Comparison of ENCODE assay signal across 9 mouse cellular contexts in genomic region chr5:118355691-118356337, GRCm38 (mm10).
A peak's percentile ranks its signal among the peaks of the same experiment; 100 is the strongest.
DNase-seq lines count a peak whose midpoint lies in the region; ATAC-seq and TF ChIP-seq lines count a peak whose summit lies in the region.
"Had no signal": no experiment of that assay in that cellular context is flagged by ENCODE, and none has a peak within 500 bp of the region (broad histone marks: within the 10 kb centered on the region; RNA-seq: fewer than 3 reads in every experiment).

No protein-coding gene starts in this region.

- no peak for TF ChIP-seq CTCF in gastrocnemius, adult 2 months (IDR thresholded peaks at IDR 0.05)

- 0 out of 2 replicates have a peak, but pooled peaks cover 3% of the 10 kb centered on the region for H3K4me1 ChIP-seq in intestine, embryonic 16.5 days (ENCODE audit: control insufficient read depth, insufficient read depth, low read length)

- intact Hi-C loops in gastrocnemius, adult 2 months (cut with DNase I): no loop called here

- H3K27me3 ChIP-seq in intestine, embryonic 16.5 days (replicated peaks; ENCODE audit: control insufficient read depth, insufficient read depth, low read length): no peaks in the 10 kb centered on the region
- H3K27me3 ChIP-seq: neural tube, embryonic 12.5 days had no signal

- no peaks in the 10 kb centered on the region for H3K9me3 ChIP-seq in intestine, embryonic 16.5 days (ENCODE audit: control insufficient read depth, low read length)
- H3K9me3 ChIP-seq: neural tube, embryonic 12.5 days had no signal

- DNase-seq in gastrocnemius, adult 2 months: peak; percentile 41
- no peak for DNase-seq in gastrocnemius, postnatal 10 days
- DNase-seq in ZHBTc4 (ENCODE audit: low read depth, low spot score): peak; percentile 52
- DNase-seq in gonadal fat pad, adult 2 months (ENCODE audit: low read depth): peak; percentile 96
- peak; percentile 72 to 77 for DNase-seq in lung, adult 18-20 months
- no peak for DNase-seq in thymus, postnatal 36 days
- DNase-seq in frontal cortex, postnatal 36 days (ENCODE audit: low spot score in 2 of 2): no peak

- no peak for ATAC-seq in intestine, embryonic 16.5 days

- no peak overlapping the region for H3K9ac ChIP-seq in intestine, embryonic 16.5 days (ENCODE audit: low read depth, low read length)
- H3K9ac ChIP-seq: neural tube, embryonic 12.5 days had no signal

- WGBS in intestine, embryonic 16.5 days: 59% methylated on average over 11 of the region's 11 CpGs

- no peaks in the 10 kb centered on the region for H3K36me3 ChIP-seq in intestine, embryonic 16.5 days (ENCODE audit: control insufficient read depth, insufficient read depth, low read length)
- H3K36me3 ChIP-seq: neural tube, embryonic 12.5 days had no signal

- no peak overlapping the region for H3K27ac ChIP-seq in gastrocnemius, adult 2 months
- H3K27ac ChIP-seq in intestine, embryonic 16.5 days (ENCODE audit: low read length): no peak overlapping the region
- H3K27ac ChIP-seq: neural tube, embryonic 12.5 days had no signal

- no peak overlapping the region for H3K4me3 ChIP-seq in gastrocnemius, adult 2 months
- H3K4me3 ChIP-seq in intestine, embryonic 16.5 days (ENCODE audit: low read length): no peak overlapping the region
- H3K4me3 ChIP-seq: neural tube, embryonic 12.5 days had no signal

- H3K4me2 ChIP-seq in intestine, embryonic 16.5 days (ENCODE audit: low read depth, low read length): no peak overlapping the region
- H3K4me2 ChIP-seq: neural tube, embryonic 12.5 days had no signal

Comparison
In these comparisons a context has a peak if more than half of its experiments do, and no peak if none do; other contexts are left out.
1. DNase-seq: peak in gastrocnemius, adult 2 months (single experiment), ZHBTc4 (single experiment), gonadal fat pad, adult 2 months (single experiment) and lung, adult 18-20 months (2 of 2); none in gastrocnemius, postnatal 10 days (single experiment), thymus, postnatal 36 days (0 of 2) and frontal cortex, postnatal 36 days (0 of 2).